Mouse (Mus musculus): ENCODE results near the gene Tfpt. TPM values are rescaled to one million over a fixed set of nuclear protein-coding genes. Genes with fewer than 3 reads are reported as not detected.
A peak's percentile ranks its signal among the peaks of the same experiment; 100 is the strongest.

Tfpt gene
- total RNA-seq (2015), result 20.8 and 30.4 TPM in 2 replicates
- 23.8 and 28.4 TPM in 2 replicates for total RNA-seq (2017)

- peak; percentile 95 for ATAC-seq (ENCODE audit: poor library complexity, severe bottlenecking)
Observed at GRCm38 (mm10) chr7:3629543-3630477, at the start of gene Tfpt, which contains the start of gene Prpf31. Tfpt (minus strand) TSS chr7:3629929. Prpf31 (plus strand) TSS chr7:3629985.

GRCm38 (mm10) chr7:3677342-3677741 lies 47.6 kb upstream of the Tfpt start, which contains the start of gene Tmc4:
Tmc4 (minus strand) TSS chr7:3677553.
- ATAC-seq (ENCODE audit: poor library complexity, severe bottlenecking), result no peak

- ATAC-seq (ENCODE audit: poor library complexity, severe bottlenecking), result no peak
Observed at GRCm38 (mm10) chr7:3676371-3676770, 46.6 kb upstream of the Tfpt start.

- ATAC-seq (ENCODE audit: poor library complexity, severe bottlenecking), result 0 out of 2 replicates have a peak, but pooled peaks have one; percentile 18
Observed at GRCm38 (mm10) chr7:3675228-3675548, 45.5 kb upstream of the Tfpt start.

GRCm38 (mm10) chr7:3674507-3675227 lies 44.9 kb upstream of the Tfpt start:
- ATAC-seq (ENCODE audit: poor library complexity, severe bottlenecking), result peak; percentile 99

GRCm38 (mm10) chr7:3666921-3667391 lies 37.2 kb upstream of the Tfpt start:
- no peak for ATAC-seq (ENCODE audit: poor library complexity, severe bottlenecking)

- peak; percentile 98 for ATAC-seq (ENCODE audit: poor library complexity, severe bottlenecking)
Observed at GRCm38 (mm10) chr7:3665215-3666114, 35.7 kb upstream of the Tfpt start, which contains the start of gene Leng1. Leng1 (minus strand) TSS chr7:3665840.

- ATAC-seq (ENCODE audit: poor library complexity, severe bottlenecking), result no peak; the same call in 1 of the 2 replicates
Observed at GRCm38 (mm10) chr7:3664524-3665214, 34.9 kb upstream of the Tfpt start.

- ATAC-seq (ENCODE audit: poor library complexity, severe bottlenecking), result no peak
Observed at GRCm38 (mm10) chr7:3658578-3658977, 28.8 kb upstream of the Tfpt start.

- no peak for ATAC-seq (ENCODE audit: poor library complexity, severe bottlenecking)
Observed at GRCm38 (mm10) chr7:3656966-3657365, 27.2 kb upstream of the Tfpt start.

GRCm38 (mm10) chr7:3646641-3647040 lies 16.9 kb upstream of the Tfpt start:
- ATAC-seq (ENCODE audit: poor library complexity, severe bottlenecking), result no peak

- ATAC-seq (ENCODE audit: poor library complexity, severe bottlenecking), result no peak
Observed at GRCm38 (mm10) chr7:3646188-3646587, 16.5 kb upstream of the Tfpt start.

- peak; percentile 20 for ATAC-seq (ENCODE audit: poor library complexity, severe bottlenecking)
Observed at GRCm38 (mm10) chr7:3645488-3646025, 15.8 kb upstream of the Tfpt start.

GRCm38 (mm10) chr7:3644672-3645487 lies 15.2 kb upstream of the Tfpt start, which contains the start of gene Cnot3:
Cnot3 (plus strand) TSS chr7:3645268.
- peak; percentile 88 for ATAC-seq (ENCODE audit: poor library complexity, severe bottlenecking)

GRCm38 (mm10) chr7:3644348-3644671 lies 14.6 kb upstream of the Tfpt start:
- no peak for ATAC-seq (ENCODE audit: poor library complexity, severe bottlenecking)

- no peak for ATAC-seq (ENCODE audit: poor library complexity, severe bottlenecking)
Observed at GRCm38 (mm10) chr7:3643843-3644242, 14.1 kb upstream of the Tfpt start.

GRCm38 (mm10) chr7:3643412-3643811 lies 13.7 kb upstream of the Tfpt start:
- no peak for ATAC-seq (ENCODE audit: poor library complexity, severe bottlenecking)

- ATAC-seq (ENCODE audit: poor library complexity, severe bottlenecking), result 0 out of 2 replicates have a peak, but pooled peaks have one; percentile 4
Observed at GRCm38 (mm10) chr7:3630478-3630815, 718 bp upstream of the Tfpt start.

GRCm38 (mm10) chr7:3629030-3629429 lies 699 bp downstream of the Tfpt start:
- ATAC-seq (ENCODE audit: poor library complexity, severe bottlenecking), result no peak
